Mouse (Mus musculus) thymus, postnatal 10 days (tissue): ENCODE measurements around the gene Brms1.
"Not testable (repeated sequence)": the region's sequence is repeated elsewhere in the genome, so short reads cannot be mapped to it uniquely, and the experiment has no call there.

Experiments used
- DNase-seq, 2 experiments: peaks; one replicate each; pipeline ENCODE4 v3.0.0; 2021; ENCODE audit warnings: low spot score in 2 of 2

The Brms1 gene

DNA sequence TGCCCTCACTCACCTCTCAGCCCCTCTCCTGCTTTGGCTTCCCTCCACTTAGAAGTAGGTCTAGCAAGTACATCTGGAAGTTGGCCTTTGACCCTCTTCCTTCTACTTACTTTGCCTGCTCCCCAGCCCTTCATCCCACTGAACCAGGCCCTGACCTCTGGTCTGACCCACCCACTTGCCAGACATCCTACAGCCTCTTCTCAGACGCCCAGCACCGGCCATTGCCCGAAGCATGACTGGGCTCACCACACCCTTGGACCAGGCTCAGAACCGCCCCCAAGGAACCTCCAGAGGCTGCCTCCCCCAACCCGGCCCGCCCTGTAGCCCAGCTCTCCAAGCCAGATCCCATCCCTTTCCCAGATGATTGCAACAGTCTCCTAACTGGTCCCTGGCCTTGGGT, 21.3 kb downstream of the Brms1 start:
- DNase-seq = no peak

DNA sequence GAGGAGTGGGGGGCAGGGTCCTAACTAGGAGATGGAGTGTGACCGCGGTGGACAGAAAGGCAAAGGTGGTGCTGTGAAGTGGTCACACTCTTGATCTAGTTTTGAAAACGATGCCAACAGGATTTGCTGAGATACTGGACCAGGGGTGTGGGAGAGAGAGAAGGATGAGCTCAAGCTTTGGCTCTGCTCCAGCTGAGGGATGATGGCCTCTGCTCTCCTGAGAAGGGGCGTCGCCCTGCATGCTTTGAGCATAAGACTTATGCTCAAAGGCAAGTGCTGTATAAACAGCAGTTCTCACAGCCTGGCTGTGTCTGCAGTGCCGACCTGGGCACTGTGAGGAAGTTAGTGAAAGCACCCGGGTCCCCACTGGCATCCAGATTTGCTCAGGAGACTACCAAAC, 23.9 kb downstream of the Brms1 start:
- DNase-seq = no peak

- no peak for DNase-seq
These were observed 26.1 kb downstream of the Brms1 start for GRCm38 (mm10) chr19:5067040-5067799.

GRCm38 (mm10) chr19:5067867-5068569, 26.9 kb downstream of the Brms1 start, which contains the start of gene Cd248:
TSS of gene Cd248 (plus strand) at chr19:5068078.
- DNase-seq = no peak

GRCm38 (mm10) chr19:5068570-5069234, 27.5 kb downstream of the Brms1 start:
- no peak for DNase-seq

DNA sequence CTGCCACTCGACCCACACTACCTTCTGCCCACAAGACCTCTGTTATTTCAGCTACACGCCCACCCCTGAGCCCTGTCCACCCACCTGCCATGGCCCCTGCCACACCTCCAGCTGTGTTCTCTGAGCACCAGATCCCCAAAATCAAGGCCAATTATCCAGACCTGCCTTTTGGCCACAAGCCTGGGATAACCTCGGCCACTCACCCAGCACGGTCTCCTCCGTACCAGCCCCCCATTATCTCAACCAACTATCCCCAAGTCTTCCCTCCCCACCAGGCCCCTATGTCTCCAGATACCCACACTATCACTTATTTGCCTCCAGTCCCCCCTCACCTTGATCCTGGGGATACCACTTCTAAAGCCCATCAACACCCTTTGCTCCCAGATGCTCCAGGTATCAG, 28.3 kb downstream of the Brms1 start:
- no peak for DNase-seq

- no peak for DNase-seq
These were observed 28.8 kb downstream of the Brms1 start for GRCm38 (mm10) chr19:5069978-5070377.

GRCm38 (mm10) chr19:5071077-5071476, 29.9 kb downstream of the Brms1 start:
- no peak for DNase-seq

GRCm38 (mm10) chr19:5071545-5072369, 30.6 kb downstream of the Brms1 start:
- DNase-seq = no peak

- no peak for DNase-seq
These were observed 31.4 kb downstream of the Brms1 start for GRCm38 (mm10) chr19:5072389-5073019.

DNA sequence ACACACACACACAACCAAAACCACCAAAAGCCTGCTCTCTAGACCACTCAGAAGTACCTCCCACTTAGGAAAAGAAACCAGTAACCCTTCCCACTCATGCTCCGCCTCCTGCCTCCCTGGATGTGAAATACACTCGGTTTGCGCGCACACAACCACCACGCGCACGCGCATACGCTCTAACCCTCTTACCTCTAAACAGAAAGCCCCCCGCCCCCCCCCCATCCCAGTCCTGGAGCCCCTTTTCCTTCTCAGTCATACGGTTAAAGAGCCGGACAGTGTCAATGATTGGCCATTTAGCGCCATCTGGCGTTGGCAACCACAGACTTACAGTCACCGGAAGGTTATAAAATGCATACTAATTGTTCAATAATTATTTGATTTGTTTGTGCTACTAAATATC, 31.9 kb downstream of the Brms1 start:
- DNase-seq = peak in 1 of 2 experiments; percentile 37

DNA sequence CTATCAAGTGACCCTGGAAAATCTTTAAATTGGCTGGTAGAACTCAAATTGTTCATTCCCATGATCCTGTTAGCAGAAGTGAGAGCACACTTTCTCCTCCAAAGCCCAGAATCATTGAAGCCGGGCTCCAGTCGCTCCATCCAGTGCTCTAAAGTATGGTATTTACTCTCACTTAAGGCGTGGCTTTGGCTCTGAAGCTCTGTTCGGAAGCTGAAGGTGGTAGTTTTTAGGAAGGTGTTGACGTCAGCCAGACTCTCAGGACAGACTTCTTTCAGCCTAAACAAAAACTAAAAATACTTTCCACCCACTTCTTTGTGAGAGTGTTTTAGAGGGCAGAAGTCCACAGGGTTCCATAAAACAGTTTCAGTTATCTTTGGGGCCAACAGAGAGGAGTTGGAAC, 32.4 kb downstream of the Brms1 start:
- no peak for DNase-seq

DNA sequence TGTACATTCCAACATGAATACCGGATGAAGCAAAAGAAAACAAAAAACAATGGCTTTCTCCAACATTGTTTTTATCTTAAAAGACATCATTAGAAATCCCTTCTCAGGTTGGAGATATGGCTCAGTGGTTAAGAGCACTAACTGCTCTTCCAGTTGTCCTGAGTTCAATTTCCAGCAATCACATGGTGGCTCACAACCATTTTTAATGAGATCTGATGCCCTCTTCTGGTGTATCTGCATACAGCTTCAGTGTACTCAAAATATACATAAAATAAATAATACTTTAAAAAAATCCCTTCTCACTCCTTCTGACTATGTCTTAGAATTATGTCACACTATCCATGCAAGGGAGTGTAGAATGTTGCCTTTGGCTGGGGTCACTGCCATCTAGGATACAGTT, 38.1 kb downstream of the Brms1 start:
- no peak for DNase-seq

- no peak for DNase-seq
These were observed 40.9 kb downstream of the Brms1 start for GRCm38 (mm10) chr19:5082005-5082404.

DNA sequence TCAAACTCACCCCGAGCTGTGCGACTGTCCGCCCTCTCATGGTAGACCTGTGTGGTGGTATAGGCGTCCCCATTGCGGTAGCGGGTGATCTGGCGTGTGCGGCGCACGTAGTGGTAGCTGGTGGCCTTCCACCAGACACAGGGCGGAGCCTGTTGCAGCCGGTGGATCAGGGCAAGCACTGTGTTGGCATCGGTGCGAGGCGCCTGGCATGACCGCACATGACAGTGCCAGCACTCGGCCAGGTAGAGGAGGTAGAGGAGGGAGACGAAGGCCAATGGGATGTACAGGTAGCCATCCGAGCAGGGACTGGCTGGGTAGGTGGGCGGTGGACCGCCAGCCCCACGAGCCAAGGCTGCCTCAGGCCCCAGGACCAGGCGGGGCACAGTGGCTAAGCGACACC, 41.4 kb downstream of the Brms1 start:
- no peak for DNase-seq

DNA sequence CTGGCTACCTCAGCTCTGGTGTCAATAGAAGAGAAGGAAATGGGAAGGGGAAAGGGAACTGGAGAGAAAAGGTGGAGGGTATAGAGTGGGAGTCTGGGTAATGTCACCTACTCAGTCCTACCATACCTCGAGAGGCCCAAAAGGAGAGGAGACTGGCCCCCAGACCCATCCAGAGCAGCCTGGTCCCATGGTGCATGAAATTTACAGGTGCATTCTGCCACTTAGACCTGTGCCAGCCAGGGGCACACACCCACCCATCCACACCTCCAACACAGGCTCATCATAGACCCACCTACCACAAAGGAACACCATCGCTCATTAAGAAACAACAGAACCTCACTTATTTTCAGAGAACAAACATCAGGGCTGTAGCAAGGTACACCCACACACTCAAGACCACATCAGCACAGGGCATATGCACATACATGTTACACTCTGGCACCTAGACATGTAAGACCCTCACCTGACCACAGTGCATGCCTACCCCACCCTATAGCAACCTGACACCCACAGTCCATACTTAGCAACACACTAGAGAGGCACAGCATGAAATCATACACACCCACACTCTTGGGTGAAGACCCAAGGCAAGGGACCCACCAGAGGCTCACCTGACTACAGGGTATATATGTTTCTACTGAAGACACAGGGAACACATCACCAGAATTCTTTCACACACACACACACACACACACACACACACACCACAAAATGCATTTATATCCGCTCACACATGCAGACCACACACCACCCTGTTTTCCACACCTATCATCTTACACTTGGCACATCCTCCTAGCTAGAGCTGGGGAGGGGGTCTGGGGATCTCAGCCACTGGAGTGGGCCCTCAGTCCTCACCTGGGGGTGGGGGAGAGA, 43.0 kb downstream of the Brms1 start:
- no peak for DNase-seq

DNA sequence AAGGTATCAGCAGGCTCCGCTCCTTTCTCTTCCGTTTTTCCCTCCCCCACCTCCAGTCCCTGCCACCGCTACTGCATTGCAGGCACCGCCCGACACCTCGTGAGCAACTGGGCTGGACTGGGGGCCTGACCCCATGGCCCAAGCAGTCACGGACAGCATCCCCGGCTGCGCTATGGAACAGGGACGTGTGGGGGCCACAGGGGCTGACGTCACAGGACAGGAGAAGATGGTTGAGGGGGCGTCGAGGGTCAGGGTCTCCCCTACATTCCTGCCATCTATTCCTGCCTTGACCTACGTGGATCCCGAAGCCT, 43.6 kb downstream of the Brms1 start:
- DNase-seq = no peak

DNA sequence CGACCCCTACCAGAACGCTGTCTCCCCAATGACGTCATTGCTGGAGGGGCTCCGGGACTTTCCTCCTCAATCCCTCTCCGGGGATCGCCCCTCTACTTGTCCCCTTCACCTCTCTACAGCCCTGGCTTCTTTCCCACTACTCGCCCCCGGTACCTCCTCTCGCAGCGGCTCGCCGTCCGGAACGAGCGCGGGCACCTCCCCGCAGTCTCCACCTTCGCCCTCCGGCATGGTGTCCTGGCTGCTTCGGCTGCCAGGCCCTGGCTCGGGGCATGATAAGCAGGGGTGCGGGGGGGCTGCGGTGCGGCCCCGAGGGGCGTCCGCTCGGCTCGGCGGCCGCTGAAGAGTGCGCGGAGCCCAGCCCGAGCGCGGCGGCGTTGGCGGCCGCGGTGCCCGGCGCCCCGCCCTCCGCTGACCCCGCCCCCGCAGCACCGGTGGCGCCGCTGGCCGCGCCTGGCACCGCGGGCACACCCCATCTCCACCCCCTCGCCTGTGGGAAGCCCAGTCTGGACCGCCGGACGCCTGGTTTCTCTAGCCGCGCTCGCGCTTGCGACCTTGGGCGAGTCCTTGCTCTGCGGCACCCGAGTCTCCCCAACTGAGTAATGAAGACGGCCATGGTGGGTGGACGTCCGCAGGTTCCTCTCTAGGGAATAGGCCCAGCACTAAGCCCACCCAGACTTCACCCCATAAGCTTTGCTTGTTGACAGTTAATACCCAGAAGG, 44.1 kb downstream of the Brms1 start, which contains the start of gene Tmem151a:
Tmem151a (minus strand) TSS at position 387 of the 719 bp plus-strand sequence.
- no peak for DNase-seq

- not testable (repeated sequence) for DNase-seq
These were observed 45.4 kb downstream of the Brms1 start for GRCm38 (mm10) chr19:5086533-5086932.
